In genomic region chr11:58334746-58335145, GRCm38 (mm10) we compare ENCODE assay signal across 11 mouse cellular contexts. TPM values are rescaled to one million over a fixed set of nuclear protein-coding genes. Genes with fewer than 3 reads are reported as not detected.
A peak's percentile ranks its signal among the peaks of the same experiment; 100 is the strongest.
DNase-seq lines count a peak whose midpoint lies in the region; ATAC-seq and TF ChIP-seq lines count a peak whose summit lies in the region.
"Had no signal": no experiment of that assay in that cellular context is flagged by ENCODE, and none has a peak within 500 bp of the region (broad histone marks: within the 10 kb centered on the region; RNA-seq: fewer than 3 reads in every experiment).

No protein-coding gene starts in this region.

- ATAC-seq in midbrain, embryonic 13.5 days, result no peak
- ATAC-seq in frontal cortex, adult (ENCODE audit: low TSS enrichment), result no peak
- ATAC-seq in midbrain, embryonic 16.5 days, result no peak

- no peak for TF ChIP-seq POLR2A in heart, adult 2 months (IDR thresholded peaks at IDR 0.05; ENCODE audit: insufficient read depth, low read depth, low read length)

- H3K36me3 ChIP-seq in heart, adult 2 months (ENCODE audit: control insufficient read depth, insufficient read depth, low read length), result peaks cover 4% of the 10 kb centered on the region; the same call in 1 of the 2 replicates
- H3K36me3 ChIP-seq in midbrain, embryonic 13.5 days, result peaks cover 57% of the 10 kb centered on the region
- H3K36me3 ChIP-seq in midbrain, embryonic 16.5 days (ENCODE audit: control insufficient read depth, insufficient read depth, low read length), result peaks cover 20% of the 10 kb centered on the region

- peaks cover 6% of the 10 kb centered on the region for H3K4me1 ChIP-seq in heart, adult 2 months (ENCODE audit: control insufficient read depth, insufficient read depth, low read length)
- peaks cover 32% of the 10 kb centered on the region for H3K4me1 ChIP-seq in midbrain, embryonic 13.5 days (replicated peaks)
- H3K4me1 ChIP-seq in midbrain, embryonic 16.5 days (ENCODE audit: control insufficient read depth, insufficient read depth, low read length), result peaks cover 25% of the 10 kb centered on the region

- TF ChIP-seq CTCF in heart, adult 2 months (IDR thresholded peaks at IDR 0.05), result no peak

- 0 out of 2 replicates have a peak, but pooled peaks have one; percentile 37 for TF ChIP-seq EP300 in heart, adult 2 months (IDR thresholded peaks at IDR 0.05; ENCODE audit: insufficient read depth, low read depth, low read length)

- H3K4me3 ChIP-seq in heart, adult 2 months, result no peak overlapping the region
- H3K4me3 ChIP-seq in midbrain, embryonic 13.5 days (replicated peaks), result no peak overlapping the region
- H3K4me3 ChIP-seq in midbrain, embryonic 16.5 days (ENCODE audit: low read depth, low read length), result no peak overlapping the region
- H3K4me3 ChIP-seq: embryonic facial prominence, embryonic 12.5 days had no signal

- H3K4me2 ChIP-seq in midbrain, embryonic 13.5 days (replicated peaks), result no peak overlapping the region
- no peak overlapping the region for H3K4me2 ChIP-seq in midbrain, embryonic 16.5 days (ENCODE audit: low read length)
- H3K4me2 ChIP-seq: embryonic facial prominence, embryonic 12.5 days had no signal

- whole genome bisulfite sequencing in heart, adult 2 months, result 39% methylated on average over 3 of the region's 3 CpGs
- 88% methylated on average over 3 of the region's 3 CpGs for WGBS in midbrain, embryonic 13.5 days
- 78% methylated on average over 3 of the region's 3 CpGs for WGBS in midbrain, embryonic 16.5 days

- no peak overlapping the region; the same call in 1 of the 2 replicates for H3K27ac ChIP-seq in heart, adult 2 months
- H3K27ac ChIP-seq in midbrain, embryonic 13.5 days, result no peak overlapping the region
- no peak overlapping the region for H3K27ac ChIP-seq in midbrain, embryonic 16.5 days (ENCODE audit: low read length)
- H3K27ac ChIP-seq: embryonic facial prominence, embryonic 12.5 days; macrophage had no signal

- H3K9me3 ChIP-seq in midbrain, embryonic 13.5 days, result no peaks in the 10 kb centered on the region
- no peaks in the 10 kb centered on the region for H3K9me3 ChIP-seq in midbrain, embryonic 16.5 days (replicated peaks; ENCODE audit: control insufficient read depth, low read length, poor library complexity, severe bottlenecking)
- H3K9me3 ChIP-seq: embryonic facial prominence, embryonic 12.5 days had no signal

- H3K27me3 ChIP-seq in heart, adult 2 months (ENCODE audit: control insufficient read depth, insufficient read depth, low read length), result no peaks in the 10 kb centered on the region; the same call in 1 of the 2 replicates
- no peaks in the 10 kb centered on the region for H3K27me3 ChIP-seq in midbrain, embryonic 13.5 days
- H3K27me3 ChIP-seq in midbrain, embryonic 16.5 days (ENCODE audit: control insufficient read depth, insufficient read depth, low read depth, low read length), result no peaks in the 10 kb centered on the region
- H3K27me3 ChIP-seq: embryonic facial prominence, embryonic 12.5 days had no signal

- intact Hi-C loops in heart, adult 2 months (cut with DNase I), result no loop called here

- peak; percentile 70 for DNase-seq in gastrocnemius, adult 18-20 months (ENCODE audit: low spot score)
- no peak for DNase-seq in gastrocnemius, postnatal 10 days
- DNase-seq in adrenal gland, adult 18-20 months (ENCODE audit: low spot score in 2 of 2), result peak; percentile 47 to 57
- DNase-seq in heart, adult 2 months, result peak; percentile 48 to 74
- peak; percentile 75 for DNase-seq in kidney, postnatal 14 days

- H3K79me2 ChIP-seq in heart, adult 2 months (replicated peaks; ENCODE audit: control insufficient read depth, insufficient read depth, low read length), result peaks cover 1% of the 10 kb centered on the region; the same call in 1 of the 2 replicates

- H3K9ac ChIP-seq in heart, adult 2 months (ENCODE audit: low read depth, low read length), result no peak overlapping the region
- no peak overlapping the region for H3K9ac ChIP-seq in midbrain, embryonic 13.5 days (replicated peaks)
- H3K9ac ChIP-seq in midbrain, embryonic 16.5 days (ENCODE audit: low read depth, low read length), result no peak overlapping the region
- H3K9ac ChIP-seq: embryonic facial prominence, embryonic 12.5 days had no signal

RNA-seq across cellular contexts. Expression of gene Sh3bp5l, which starts 4.2 kb away (rescaled TPM):
- total RNA-seq in gastrocnemius, adult 18-20 months (2021), result 10 to 100 TPM; 22.4 to 23.3 TPM
- total RNA-seq in gastrocnemius, postnatal 10 days (2021), result 10 to 100 TPM; 28.0 to 30.3 TPM
- total RNA-seq in adrenal gland, adult 18-20 months (2021), result 10 to 100 TPM; 38.5 to 39.3 TPM
- 10 to 100 TPM; 28.4 to 33.9 TPM for total RNA-seq in heart, adult 2 months (2021)
- polyA plus RNA-seq in heart, adult 2 months (2012; rRNA removed), result 22.8 and 30.4 TPM in 2 replicates
- 48.4 and 50.7 TPM in 2 replicates for polyA plus RNA-seq in midbrain, embryonic 13.5 days (2015; fragmentation: Nextera tagmentation; extraction: Ambion mirVana)
- polyA plus RNA-seq in midbrain, embryonic 16.5 days (2015; fragmentation: Nextera tagmentation; extraction: Ambion mirVana), result 52.4 and 53.2 TPM in 2 replicates

RNA-seq across cellular contexts. Expression of gene Zfp672, which starts 4.6 kb away (rescaled TPM):
- total RNA-seq in gastrocnemius, adult 18-20 months (2021), result 10 to 100 TPM; 33.2 to 45.7 TPM
- 10 to 100 TPM; 31.0 to 41.3 TPM for total RNA-seq in gastrocnemius, postnatal 10 days (2021)
- 10 to 100 TPM; 48.7 to 58.7 TPM for total RNA-seq in adrenal gland, adult 18-20 months (2021)
- 10 to 100 TPM; 41.9 to 48.7 TPM for total RNA-seq in heart, adult 2 months (2021)
- polyA plus RNA-seq in heart, adult 2 months (2012; rRNA removed), result 33.8 and 38.4 TPM in 2 replicates
- polyA plus RNA-seq in midbrain, embryonic 13.5 days (2015; fragmentation: Nextera tagmentation; extraction: Ambion mirVana), result 38.6 and 39.7 TPM in 2 replicates
- polyA plus RNA-seq in midbrain, embryonic 16.5 days (2015; fragmentation: Nextera tagmentation; extraction: Ambion mirVana), result 37.1 and 40.2 TPM in 2 replicates

RNA-seq across cellular contexts. Expression of gene Zfp692, which starts 27.9 kb away (rescaled TPM):
- total RNA-seq in gastrocnemius, adult 18-20 months (2021), result 1 to 10 TPM; 3.9 to 4.1 TPM
- total RNA-seq in gastrocnemius, postnatal 10 days (2021), result 1 to 10 TPM; 3.5 to 5.3 TPM
- 10 to 100 TPM; 10.5 to 11.9 TPM for total RNA-seq in adrenal gland, adult 18-20 months (2021)
- total RNA-seq in heart, adult 2 months (2021), result 1 to 10 TPM; 3.1 to 4.4 TPM
- polyA plus RNA-seq in heart, adult 2 months (2012; rRNA removed), result 9.8 and 11.3 TPM in 2 replicates
- 26.0 and 28.8 TPM in 2 replicates for polyA plus RNA-seq in midbrain, embryonic 13.5 days (2015; fragmentation: Nextera tagmentation; extraction: Ambion mirVana)
- 32.2 and 32.4 TPM in 2 replicates for polyA plus RNA-seq in midbrain, embryonic 16.5 days (2015; fragmentation: Nextera tagmentation; extraction: Ambion mirVana)

RNA-seq across cellular contexts. Expression of gene Lypd8, which starts 44.1 kb away (rescaled TPM):
- not detected for total RNA-seq in gastrocnemius, adult 18-20 months (2021)
- total RNA-seq in gastrocnemius, postnatal 10 days (2021), result not detected
- not detected for total RNA-seq in adrenal gland, adult 18-20 months (2021)
- not detected for total RNA-seq in heart, adult 2 months (2021)
- polyA plus RNA-seq in heart, adult 2 months (2012; rRNA removed), result 0.56 and 0.62 TPM in 2 replicates
- polyA plus RNA-seq in midbrain, embryonic 13.5 days (2015; fragmentation: Nextera tagmentation; extraction: Ambion mirVana), result 0.73 TPM in 1 of 2 replicates, not detected in the other
- not detected in 2 replicates for polyA plus RNA-seq in midbrain, embryonic 16.5 days (2015; fragmentation: Nextera tagmentation; extraction: Ambion mirVana)
- total RNA-seq: neutrophil, adult 5-6 weeks had no signal
- polyA plus RNA-seq: embryonic facial prominence, embryonic 12.5 days; macrophage had no signal
